Mouse (Mus musculus) CH12.LX (cell line): ENCODE data around the gene Brd1.

Experiments
- CTCF ChIP-seq, 2 experiments: IDR thresholded peaks in 1 of 2; conservative IDR thresholded peaks in 1 of 2; 2 replicates each; pipeline ENCODE4 v1.5.1; 2011 to 2012; ENCODE audit warnings: low read depth in 2 of 2, low read length in 2 of 2, improper control_type of control experiment in 1 of 2, inconsistent platforms in 1 of 2, mild to moderate bottlenecking in 1 of 2, moderate library complexity in 1 of 2
- HCFC1 ChIP-seq: IDR thresholded peaks from 2 replicates; pipeline ENCODE4 v1.6.1; 2012; ENCODE audit warnings: low read depth, mild to moderate bottlenecking, inconsistent platforms, low read length, improper control_type of control experiment
- MXI1 ChIP-seq: IDR thresholded peaks from 2 replicates; pipeline ENCODE4 v1.6.1; 2011; ENCODE audit warnings: mild to moderate bottlenecking, low read depth, low read length, improper control_type of control experiment
- POLR2A ChIP-seq: IDR thresholded peaks from 2 replicates; pipeline ENCODE4 v1.6.1; 2011; ENCODE audit warnings: low read depth, mild to moderate bottlenecking, improper control_type of control experiment, low read length
- SMC3 ChIP-seq: IDR thresholded peaks from 2 replicates; pipeline ENCODE4 v1.6.1; 2011; ENCODE audit warnings: low read depth, low read length, improper control_type of control experiment
- TBP ChIP-seq: conservative IDR thresholded peaks from 2 replicates; pipeline ENCODE4 v1.6.1; 2011; ENCODE audit warnings: low read depth, low read length, improper control_type of control experiment
- USF2 ChIP-seq: conservative IDR thresholded peaks from 2 replicates; pipeline ENCODE4 v1.6.1; 2011; ENCODE audit warnings: low read depth, low read length, improper control_type of control experiment

- TF ChIP-seq SMC3 (no peak), HCFC1 (no peak), POLR2A (no peak), CTCF (conservative IDR thresholded peaks at IDR 0.05 in 1 of 2, IDR thresholded peaks at IDR 0.05 in 1 of 2; ENCODE audit: low read depth in 2 of 2, low read length in 2 of 2) (no peak), USF2 (no peak), TBP (no peak), MXI1 (no peak)
Observed at GRCm38 (mm10) chr15:88768537-88768936, 34.5 kb upstream of the Brd1 start.
